ENCODE assay signal across 9 mouse cellular contexts in genomic region chr11:87734346-87734745, GRCm38 (mm10). TPM values are rescaled to one million over a fixed set of nuclear protein-coding genes. Genes with fewer than 3 reads are reported as not detected.
DNase-seq lines count a peak whose midpoint lies in the region; ATAC-seq and TF ChIP-seq lines count a peak whose summit lies in the region.
"Had no signal": no experiment of that assay in that cellular context is flagged by ENCODE, and none has a peak within 500 bp of the region (broad histone marks: within the 10 kb centered on the region; RNA-seq: fewer than 3 reads in every experiment).

No protein-coding gene starts in this region.

- H3K27ac ChIP-seq in heart, postnatal 0 days (ENCODE audit: low read depth) = peak overlapping the region; percentile 34; the same call in 1 of the 2 replicates
- H3K27ac ChIP-seq in embryonic facial prominence, embryonic 12.5 days = no peak overlapping the region
- no peak overlapping the region for H3K27ac ChIP-seq in intestine, postnatal 0 days (ENCODE audit: low read depth, low read length)
- no peak overlapping the region for H3K27ac ChIP-seq in neural tube, embryonic 13.5 days (replicated peaks)

- intact Hi-C loops in left cerebral cortex, postnatal 4 days (cut with DNase I) = no loop called here

- peak overlapping the region; percentile 15; the same call in 1 of the 2 replicates for H3K4me3 ChIP-seq in heart, postnatal 0 days (ENCODE audit: low read depth, low read length)
- 0 out of 2 replicates have a peak overlapping the region, but pooled peaks have one; percentile 12 for H3K4me3 ChIP-seq in embryonic facial prominence, embryonic 12.5 days
- no peak overlapping the region for H3K4me3 ChIP-seq in intestine, postnatal 0 days (ENCODE audit: low read depth, low read length)
- no peak overlapping the region for H3K4me3 ChIP-seq in neural tube, embryonic 13.5 days

- H3K4me2 ChIP-seq in heart, postnatal 0 days (ENCODE audit: low read depth, low read length) = peak overlapping the region; percentile 30; the same call in 1 of the 2 replicates
- peak overlapping the region; percentile 36 for H3K4me2 ChIP-seq in embryonic facial prominence, embryonic 12.5 days (replicated peaks)
- H3K4me2 ChIP-seq in intestine, postnatal 0 days (replicated peaks; ENCODE audit: low read depth) = 0 out of 2 replicates have a peak overlapping the region, but pooled peaks have one; percentile 3
- 0 out of 2 replicates have a peak overlapping the region, but pooled peaks have one; percentile 23 for H3K4me2 ChIP-seq in neural tube, embryonic 13.5 days

- WGBS in heart, postnatal 0 days = 44% methylated on average over 5 of the region's 5 CpGs
- WGBS in embryonic facial prominence, embryonic 12.5 days = 51% methylated on average over 5 of the region's 5 CpGs
- 74% methylated on average over 5 of the region's 5 CpGs for WGBS in intestine, postnatal 0 days
- 51% methylated on average over 5 of the region's 5 CpGs for WGBS in neural tube, embryonic 13.5 days

- H3K9me3 ChIP-seq in heart, postnatal 0 days (replicated peaks; ENCODE audit: control insufficient read depth, low read length) = no peaks in the 10 kb centered on the region
- H3K9me3 ChIP-seq in embryonic facial prominence, embryonic 12.5 days = no peaks in the 10 kb centered on the region
- no peaks in the 10 kb centered on the region for H3K9me3 ChIP-seq in intestine, postnatal 0 days (ENCODE audit: control insufficient read depth)
- H3K9me3 ChIP-seq in neural tube, embryonic 13.5 days = no peaks in the 10 kb centered on the region

- TF ChIP-seq CTCF in heart, postnatal 0 days (IDR thresholded peaks at IDR 0.05; ENCODE audit: low read depth) = no peak
- TF ChIP-seq CTCF in intestine, postnatal 0 days (IDR thresholded peaks at IDR 0.05; ENCODE audit: low read depth) = no peak

- peaks cover 13% of the 10 kb centered on the region for H3K4me1 ChIP-seq in heart, postnatal 0 days (ENCODE audit: control insufficient read depth, insufficient read depth)
- H3K4me1 ChIP-seq in embryonic facial prominence, embryonic 12.5 days = peaks cover 6% of the 10 kb centered on the region; the same call in 1 of the 2 replicates
- H3K4me1 ChIP-seq in intestine, postnatal 0 days (replicated peaks; ENCODE audit: control insufficient read depth, insufficient read depth, low read length) = no peaks in the 10 kb centered on the region
- peaks cover 24% of the 10 kb centered on the region for H3K4me1 ChIP-seq in neural tube, embryonic 13.5 days (replicated peaks)

- no peaks in the 10 kb centered on the region for H3K27me3 ChIP-seq in heart, postnatal 0 days (ENCODE audit: control insufficient read depth, insufficient read depth, low read length)
- no peaks in the 10 kb centered on the region for H3K27me3 ChIP-seq in embryonic facial prominence, embryonic 12.5 days
- no peaks in the 10 kb centered on the region for H3K27me3 ChIP-seq in intestine, postnatal 0 days (replicated peaks; ENCODE audit: control insufficient read depth, insufficient read depth, low read length)
- H3K27me3 ChIP-seq in neural tube, embryonic 13.5 days = no peaks in the 10 kb centered on the region

- H3K9ac ChIP-seq in heart, postnatal 0 days (replicated peaks; ENCODE audit: low read depth, low read length) = no peak overlapping the region; the same call in 1 of the 2 replicates
- H3K9ac ChIP-seq in embryonic facial prominence, embryonic 12.5 days = peak overlapping the region; percentile 38; the same call in 1 of the 2 replicates
- no peak overlapping the region for H3K9ac ChIP-seq in intestine, postnatal 0 days (ENCODE audit: low read depth, low read length)
- peak overlapping the region; percentile 14; the same call in 1 of the 2 replicates for H3K9ac ChIP-seq in neural tube, embryonic 13.5 days

- DNase-seq in heart, postnatal 0 days (ENCODE audit: low spot score) = no peak
- no peak for DNase-seq in heart, adult 18-20 months
- DNase-seq in layer of hippocampus, postnatal 36 days = no peak
- DNase-seq in adrenal gland, postnatal 4 days (ENCODE audit: low spot score in 2 of 2) = no peak
- DNase-seq in left cerebral cortex, postnatal 4 days = no peak
- DNase-seq: heart, postnatal 4 days had no signal

- H3K36me3 ChIP-seq in heart, postnatal 0 days (replicated peaks; ENCODE audit: control insufficient read depth, insufficient read depth, low read length) = peaks cover 6% of the 10 kb centered on the region; the same call in 1 of the 2 replicates
- H3K36me3 ChIP-seq in embryonic facial prominence, embryonic 12.5 days = peaks cover 2% of the 10 kb centered on the region; the same call in 1 of the 2 replicates
- H3K36me3 ChIP-seq in intestine, postnatal 0 days (ENCODE audit: control insufficient read depth, insufficient read depth) = peaks cover 27% of the 10 kb centered on the region
- peaks cover 3% of the 10 kb centered on the region for H3K36me3 ChIP-seq in neural tube, embryonic 13.5 days

- TF ChIP-seq EP300 in heart, postnatal 0 days (IDR thresholded peaks at IDR 0.05; ENCODE audit: low read depth) = no peak

- no peak for ATAC-seq in heart, postnatal 0 days (ENCODE audit: insufficient read depth, low read depth)
- ATAC-seq in embryonic facial prominence, embryonic 12.5 days (ENCODE audit: insufficient number of reproducible peaks, insufficient read depth, low FRiP score, low TSS enrichment) = no peak
- ATAC-seq in intestine, postnatal 0 days = no peak
- ATAC-seq in neural tube, embryonic 13.5 days (ENCODE audit: low read depth) = no peak

RNA-seq across cellular contexts. Expression of gene Supt4a, which starts 3.0 kb away (rescaled TPM):
- total RNA-seq in heart, postnatal 0 days (2014; rRNA removed; ENCODE audit: low replicate concordance) = 50.3 and 73.7 TPM in 2 replicates
- 101 and 104 TPM in 2 replicates for polyA plus RNA-seq in heart, postnatal 0 days (2015; fragmentation: Nextera tagmentation; extraction: Ambion mirVana)
- total RNA-seq in heart, adult 18-20 months (2021) = 10 to 100 TPM; 42.8 to 46.1 TPM
- polyA plus RNA-seq in embryonic facial prominence, embryonic 12.5 days (2016; fragmentation: Nextera tagmentation; extraction: Ambion mirVana) = 158 TPM in 2 replicates
- polyA plus RNA-seq in intestine, postnatal 0 days (2015; fragmentation: Nextera tagmentation; extraction: Ambion mirVana) = 79.7 and 87.5 TPM in 2 replicates
- polyA plus RNA-seq in neural tube, embryonic 13.5 days (2015; fragmentation: Nextera tagmentation; extraction: Ambion mirVana) = 165 and 166 TPM in 2 replicates
- 10 to 100 TPM; 71.7 to 78.7 TPM for total RNA-seq in layer of hippocampus, postnatal 36 days (2021)
- total RNA-seq in adrenal gland, postnatal 4 days (2021) = 10 to 100 TPM; 88.2 to 89.0 TPM
- total RNA-seq in left cerebral cortex, postnatal 4 days (2021) = 10 to 100 TPM; 53.8 to 54.4 TPM

RNA-seq across cellular contexts. Expression of gene Tspoap1, which starts 26.0 kb away (rescaled TPM):
- total RNA-seq in heart, postnatal 0 days (2014; rRNA removed; ENCODE audit: low replicate concordance) = 1.6 TPM in 1 of 2 replicates, not detected in the other
- polyA plus RNA-seq in heart, postnatal 0 days (2015; fragmentation: Nextera tagmentation; extraction: Ambion mirVana) = 0.12 TPM in 1 of 2 replicates, not detected in the other
- under 1 TPM in 1 of 2 experiments, not detected in 1; 0.15 TPM for total RNA-seq in heart, adult 18-20 months (2021)
- polyA plus RNA-seq in embryonic facial prominence, embryonic 12.5 days (2016; fragmentation: Nextera tagmentation; extraction: Ambion mirVana) = 5.1 and 8.6 TPM in 2 replicates
- polyA plus RNA-seq in intestine, postnatal 0 days (2015; fragmentation: Nextera tagmentation; extraction: Ambion mirVana) = 0.33 and 0.61 TPM in 2 replicates
- polyA plus RNA-seq in neural tube, embryonic 13.5 days (2015; fragmentation: Nextera tagmentation; extraction: Ambion mirVana) = 24.9 and 27.0 TPM in 2 replicates
- 100 to 1,000 TPM; 146 to 163 TPM for total RNA-seq in layer of hippocampus, postnatal 36 days (2021)
- total RNA-seq in adrenal gland, postnatal 4 days (2021) = 1 to 10 TPM; 6.4 to 7.6 TPM
- 100 to 1,000 TPM; 180 to 186 TPM for total RNA-seq in left cerebral cortex, postnatal 4 days (2021)

RNA-seq across cellular contexts. Expression of gene Mpo, which starts 59.0 kb away (rescaled TPM):
- total RNA-seq in heart, postnatal 0 days (2014; rRNA removed; ENCODE audit: low replicate concordance) = 0.46 and 2.6 TPM in 2 replicates
- 0.26 and 0.36 TPM in 2 replicates for polyA plus RNA-seq in heart, postnatal 0 days (2015; fragmentation: Nextera tagmentation; extraction: Ambion mirVana)
- total RNA-seq in heart, adult 18-20 months (2021) = not detected
- 3.0 and 3.4 TPM in 2 replicates for polyA plus RNA-seq in embryonic facial prominence, embryonic 12.5 days (2016; fragmentation: Nextera tagmentation; extraction: Ambion mirVana)
- polyA plus RNA-seq in intestine, postnatal 0 days (2015; fragmentation: Nextera tagmentation; extraction: Ambion mirVana) = 0.12 and 0.27 TPM in 2 replicates
- 1.2 and 1.5 TPM in 2 replicates for polyA plus RNA-seq in neural tube, embryonic 13.5 days (2015; fragmentation: Nextera tagmentation; extraction: Ambion mirVana)
- total RNA-seq in layer of hippocampus, postnatal 36 days (2021) = under 1 TPM; 0.28 to 0.60 TPM
- 10 to 100 TPM in 1 of 2 experiments, 1 to 10 TPM in 1; 2.8 to 12.9 TPM for total RNA-seq in adrenal gland, postnatal 4 days (2021)
- under 1 TPM in 1 of 2 experiments, not detected in 1; 0.32 TPM for total RNA-seq in left cerebral cortex, postnatal 4 days (2021)

Comparison
In these comparisons a context has a peak if more than half of its experiments do, and no peak if none do; other contexts are left out.
1. H3K4me3 ChIP-seq: peak in heart, postnatal 0 days (single experiment) and embryonic facial prominence, embryonic 12.5 days (single experiment); none in intestine, postnatal 0 days (single experiment) and neural tube, embryonic 13.5 days (single experiment).
2. H3K9ac ChIP-seq: peak in embryonic facial prominence, embryonic 12.5 days (single experiment) and neural tube, embryonic 13.5 days (single experiment); none in heart, postnatal 0 days (single experiment) and intestine, postnatal 0 days (single experiment).
3. RNA of gene Tspoap1, which starts 26.0 kb away (total RNA-seq): 180 to 186 TPM in left cerebral cortex, postnatal 4 days and 146 to 163 TPM in layer of hippocampus, postnatal 36 days; 6.4 to 7.6 TPM in adrenal gland, postnatal 4 days, 0.15 TPM in heart, adult 18-20 months and 1.6 TPM in heart, postnatal 0 days; every median in the first group is over 10 times any median in the second.
4. Peak in every context shown above with its lines, with median percentiles within 50 percentile points of each other: H3K4me2 ChIP-seq.